Mouse (Mus musculus) intestine, postnatal 0 days (tissue): Measurements from ENCODE around the gene Mrgprf. TPM values are rescaled to one million over a fixed set of nuclear protein-coding genes. Genes with fewer than 3 reads are reported as not detected.

Experiments used
- ATAC-seq: fragments of 200-750 bp; cut with Nextera tagmentation; 2 replicates; pipeline ENCODE4 v1.8.0; 2017; ENCODE audit warnings: mild to moderate bottlenecking, moderate TSS enrichment, moderate library complexity
- H3K27ac ChIP-seq: fragments of 300-500 bp; sonication (generic); 2 replicates; pipeline ENCODE4 v1.5.1; 2014; ENCODE audit warnings: mild to moderate bottlenecking, low read depth, low read length, moderate library complexity
- H3K27me3 ChIP-seq: fragments of 300-500 bp; sonication (generic); replicated peaks from 2 replicates; pipeline ENCODE4 v1.6.1; 2014; ENCODE audit warnings: low read length, mixed read lengths; ENCODE audit not compliant: control insufficient read depth, insufficient read depth
- H3K36me3 ChIP-seq: fragments of 300-500 bp; sonication (generic); 2 replicates; pipeline ENCODE4 v1.6.1; 2014; ENCODE audit warnings: mild to moderate bottlenecking, moderate library complexity; ENCODE audit not compliant: control insufficient read depth, insufficient read depth
- H3K4me1 ChIP-seq: fragments of 300-500 bp; sonication (generic); replicated peaks from 2 replicates; pipeline ENCODE4 v1.6.1; 2014; ENCODE audit warnings: antibody characterized with exemption, low read length, mixed read lengths; ENCODE audit not compliant: control insufficient read depth, insufficient read depth
- H3K4me2 ChIP-seq: fragments of 300-500 bp; sonication (generic); replicated peaks from 2 replicates; pipeline ENCODE4 v1.6.1; 2014; ENCODE audit warnings: low read depth, mild to moderate bottlenecking, moderate library complexity
- H3K4me3 ChIP-seq: fragments of 300-500 bp; sonication (generic); 2 replicates; pipeline ENCODE4 v1.5.1; 2014; ENCODE audit warnings: low read depth, low read length
- H3K9ac ChIP-seq: fragments of 300-500 bp; sonication (generic); 2 replicates; pipeline ENCODE4 v1.6.1; 2014; ENCODE audit warnings: mild to moderate bottlenecking, low read depth, low read length
- H3K9me3 ChIP-seq: fragments of 300-500 bp; sonication (generic); 2 replicates; pipeline ENCODE4 v1.6.1; 2016; ENCODE audit warnings: mixed run types; ENCODE audit not compliant: control insufficient read depth
- CTCF ChIP-seq: sonication (generic); IDR thresholded peaks from 2 replicates; pipeline ENCODE4 v1.5.1; 2016; ENCODE audit warnings: low read depth, mild to moderate bottlenecking, control low read depth, antibody characterized with exemption, moderate library complexity
- WGBS: fragments of 180-500 bp; shearing (Covaris S2); extraction: QIAGEN DNeasy Blood & Tissue Kit; methylation state at CpG from one replicate; pipeline ENCODE4 v1.1.7; 2014; 5-methylcytosine and 5-hydroxymethylcytosine counted together
- polyA plus RNA-seq: library from polyadenylated mRNA; unstranded; fragments of >200 nt; fragmentation: Nextera tagmentation; extraction: Ambion mirVana; gene quantifications from 2 replicates; pipeline ENCODE4 v1.2.1, GENCODE M21; 2015

The Mrgprf gene
- polyA plus RNA-seq, 1 experiment from 2014 or later = 3.5 TPM

DNA sequence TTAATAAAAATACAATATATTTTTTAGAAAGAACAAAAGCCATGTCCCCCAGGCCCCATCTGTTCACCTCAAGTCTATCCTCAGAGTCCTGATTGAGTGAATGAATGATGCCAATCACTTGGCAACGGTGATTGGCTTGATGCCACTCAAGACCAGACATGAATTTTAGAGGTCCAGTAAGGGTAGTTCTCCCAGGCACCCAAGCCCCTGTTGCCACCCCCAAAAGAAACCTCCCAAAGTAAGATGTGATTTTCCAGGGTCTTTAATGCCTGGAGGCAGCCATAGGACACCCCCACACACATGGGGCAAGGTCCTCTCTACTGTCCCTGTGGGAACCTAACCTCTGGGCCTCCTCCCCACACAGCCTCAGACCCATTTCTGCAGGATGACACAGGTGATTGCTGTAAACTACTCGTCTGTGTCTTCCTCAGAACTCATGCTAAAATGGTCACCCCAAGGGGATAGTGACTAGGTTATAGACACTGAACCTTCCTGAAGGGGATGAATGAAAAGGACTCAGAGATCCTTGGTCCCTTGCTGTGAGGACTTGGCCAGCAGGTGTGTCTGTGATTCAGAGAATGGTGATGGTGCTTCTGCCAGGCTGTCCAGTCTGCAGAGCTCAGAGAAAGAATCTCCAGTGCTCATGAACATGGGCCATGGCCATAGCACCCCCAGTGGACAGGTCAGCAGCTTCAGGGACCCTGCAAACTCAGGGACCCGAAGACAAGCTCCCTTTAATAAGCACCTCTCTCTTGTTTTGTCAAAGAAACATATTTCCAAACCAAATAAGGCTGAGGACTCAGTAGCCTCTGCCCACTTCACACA lies 1.8 kb upstream of the Mrgprf start:
- no peak overlapping the region for H3K27ac ChIP-seq
- H3K4me3 ChIP-seq = no peak overlapping the region
- TF ChIP-seq CTCF = peak; percentile 36
- no peaks in the 10 kb centered on the region for H3K27me3 ChIP-seq
- no peak for ATAC-seq
- no peaks in the 10 kb centered on the region for H3K9me3 ChIP-seq
- no peak overlapping the region for H3K4me2 ChIP-seq
- no peak overlapping the region for H3K9ac ChIP-seq
- 0 out of 2 replicates have a peak, but pooled peaks cover 5% of the 10 kb centered on the region for H3K4me1 ChIP-seq
- WGBS = 57% methylated on average over 3 of the region's 3 CpGs
- no peaks in the 10 kb centered on the region for H3K36me3 ChIP-seq

GRCm38 (mm10) chr7:145299562-145300320 lies 887 bp upstream of the Mrgprf start:
- no peak overlapping the region for H3K9ac ChIP-seq
- no peak for ATAC-seq
- no peak for TF ChIP-seq CTCF
- H3K27ac ChIP-seq = no peak overlapping the region
- H3K36me3 ChIP-seq = no peaks in the 10 kb centered on the region
- H3K4me3 ChIP-seq = no peak overlapping the region
- H3K27me3 ChIP-seq = no peaks in the 10 kb centered on the region
- 65% methylated on average over 7 of the region's 7 CpGs for WGBS
- 0 out of 2 replicates have a peak, but pooled peaks cover 5% of the 10 kb centered on the region for H3K4me1 ChIP-seq
- no peaks in the 10 kb centered on the region for H3K9me3 ChIP-seq
- H3K4me2 ChIP-seq = no peak overlapping the region

GRCm38 (mm10) chr7:145301008-145301340 lies 346 bp downstream of the Mrgprf start:
- Histone ChIP-seq H3K9me3 (no peaks in the 10 kb centered on the region), H3K4me1 (0 out of 2 replicates have a peak, but pooled peaks cover 5% of the 10 kb centered on the region), H3K27ac (no peak overlapping the region), H3K9ac (0 out of 2 replicates have a peak overlapping the region, but pooled peaks have one; percentile 11), H3K4me3 (no peak overlapping the region), H3K4me2 (no peak overlapping the region; the same call in 1 of the 2 replicates), H3K36me3 (no peaks in the 10 kb centered on the region), H3K27me3 (no peaks in the 10 kb centered on the region)
- no peak for ATAC-seq
- no peak for TF ChIP-seq CTCF

DNA sequence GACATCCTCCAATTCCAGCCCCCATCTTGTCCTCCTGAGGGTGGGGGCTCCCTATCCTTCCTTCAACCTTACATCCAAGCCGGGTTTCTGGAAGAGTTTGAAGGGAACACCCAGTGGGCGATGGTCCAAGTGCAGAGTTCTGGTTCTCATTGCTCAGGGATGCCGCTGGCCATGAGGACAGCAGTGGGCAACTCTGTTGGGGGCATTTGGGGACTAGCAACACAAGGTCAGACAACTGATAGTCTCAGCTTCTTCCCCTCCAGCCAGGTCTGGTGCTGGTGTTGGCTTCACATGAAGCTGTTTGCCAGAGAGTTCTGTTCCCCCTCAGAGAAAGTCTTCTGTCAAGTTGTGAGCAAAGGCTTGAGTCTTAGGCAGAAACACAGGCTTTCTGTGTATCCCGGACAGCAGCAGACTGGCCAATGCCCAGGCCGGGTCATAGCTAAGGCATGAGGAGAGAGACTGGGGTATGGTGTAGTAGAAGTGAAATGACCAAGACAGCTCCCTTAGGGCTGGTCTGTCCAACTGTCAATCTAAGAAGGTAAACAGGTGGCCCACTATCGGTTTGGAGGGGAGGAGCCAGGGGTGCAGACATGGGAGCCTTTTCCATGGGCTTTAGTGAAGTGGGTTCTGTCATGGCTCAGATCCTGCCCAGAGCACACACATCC lies 845 bp downstream of the Mrgprf start:
- WGBS = 81% methylated on average over 6 of the region's 6 CpGs
- no peak for ATAC-seq
- peak overlapping the region; percentile 52 for H3K4me2 ChIP-seq
- H3K9ac ChIP-seq = no peak overlapping the region
- no peak overlapping the region for H3K4me3 ChIP-seq
- H3K27ac ChIP-seq = no peak overlapping the region
- H3K4me1 ChIP-seq = 0 out of 2 replicates have a peak, but pooled peaks cover 5% of the 10 kb centered on the region
- H3K9me3 ChIP-seq = no peaks in the 10 kb centered on the region
- no peaks in the 10 kb centered on the region for H3K27me3 ChIP-seq
- H3K36me3 ChIP-seq = no peaks in the 10 kb centered on the region
- no peak for TF ChIP-seq CTCF

DNA sequence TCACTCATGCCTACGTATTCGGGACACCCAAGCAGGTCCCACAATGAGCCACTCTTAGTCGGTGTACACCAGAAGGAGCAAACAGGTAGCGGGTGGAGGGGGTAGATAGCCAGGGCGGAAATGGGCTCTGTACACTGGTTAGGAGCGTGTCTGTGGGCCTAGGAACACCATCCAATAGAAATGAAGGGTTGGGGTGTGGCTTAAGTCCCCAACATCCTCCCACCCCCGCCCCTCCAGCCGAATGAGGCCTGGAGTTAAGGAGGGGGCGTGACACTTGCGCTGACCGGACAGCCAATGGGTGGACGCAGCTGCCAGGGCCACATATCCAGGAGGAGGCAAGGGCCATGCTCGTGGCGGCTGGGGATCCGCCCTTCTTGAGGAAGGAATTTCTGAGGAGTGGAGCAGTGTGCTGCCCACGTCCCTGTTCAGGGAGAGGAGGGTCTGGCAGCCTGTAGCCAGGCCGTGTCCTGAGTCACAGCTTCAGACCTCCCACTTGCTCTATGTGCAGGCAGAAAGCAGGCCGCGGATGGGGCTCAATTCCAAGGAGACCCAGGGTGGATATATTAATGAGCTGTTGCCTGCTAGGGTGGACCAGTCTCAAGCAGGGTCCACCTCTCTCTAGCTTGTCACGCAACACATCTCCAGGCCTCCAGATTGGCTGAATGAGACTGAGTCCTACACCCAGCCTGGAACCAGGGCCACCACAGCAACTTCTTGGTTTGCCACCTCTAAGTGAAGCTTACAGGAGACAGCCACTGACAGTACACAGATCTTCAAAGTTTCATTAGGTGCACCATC lies 2.1 kb downstream of the Mrgprf start:
- Histone ChIP-seq H3K27me3 (no peaks in the 10 kb centered on the region), H3K4me3 (peak overlapping the region; percentile 3; the same call in 1 of the 2 replicates), H3K27ac (no peak overlapping the region), H3K9me3 (no peaks in the 10 kb centered on the region), H3K36me3 (no peaks in the 10 kb centered on the region), H3K4me2 (peak overlapping the region; percentile 52), H3K9ac (peak overlapping the region; percentile 13; the same call in 1 of the 2 replicates), H3K4me1 (0 out of 2 replicates have a peak, but pooled peaks cover 5% of the 10 kb centered on the region)
- no peak for TF ChIP-seq CTCF
- ATAC-seq = peak; percentile 90
- 4% methylated on average over 20 of the region's 20 CpGs for WGBS
